Mouse (Mus musculus): ENCODE measurements at regions not wholly inside any gene's neighbourhood (a gene's known extent, or its start where the extent isn't known, plus 50 kb on each side); places are given as distances from the start of the nearest gene placed in this dataset.

- TF ChIP-seq CTCF (IDR thresholded peaks at IDR 0.05; ENCODE audit: extremely low read depth, insufficient read length, insufficient replicate concordance, low read depth, low read length) (no peak), POLR2A (IDR thresholded peaks at IDR 0.05; ENCODE audit: low read depth, low read length) (no peak)
Observed at GRCm38 (mm10) chr5:111792746-111793145, 59.0 kb downstream of the Gm26897 start.

Measured in small intestine, adult 2 months (tissue).